Mouse (Mus musculus) mammary gland, adult 2 months (tissue): ENCODE results near the gene Zmpste24. TPM values are rescaled to one million over a fixed set of nuclear protein-coding genes. Genes with fewer than 3 reads are reported as not detected.

Experiments used
- polyA plus RNA-seq: library from polyadenylated mRNA; depleted of rRNA; stranded (reverse); fragments of >200 nt; gene quantifications from 2 replicates; pipeline ENCODE4 v1.2.3, GENCODE M21; 2012; ENCODE audit warnings: low replicate concordance; rRNA removed

Gene Zmpste24
- 15.7 and 27.5 TPM in 2 replicates for polyA plus RNA-seq

GRCm38 (mm10) chr4:121097650-121098378, at the start of gene Zmpste24:
Zmpste24 (minus strand) TSS chr4:121098241.

GRCm38 (mm10) chr4:121109126-121109525, 11.1 kb upstream of the Zmpste24 start, which contains the start of gene Tmco2:
Tmco2 (minus strand) TSS chr4:121109226.

GRCm38 (mm10) chr4:121039331-121040115, 58.5 kb downstream of the Zmpste24 start, which contains the start of gene Col9a2:
Col9a2 (plus strand) TSS chr4:121039385.

GRCm38 (mm10) chr4:121016928-121017657, 80.9 kb downstream of the Zmpste24 start, which contains the start of gene Smap2:
Smap2 (minus strand) TSS chr4:121017247.

Other genes starting within 250 kb of the Zmpste24 start
- gene Rims3, start 243.4 kb downstream of the Zmpste24 start, polyA plus RNA-seq: 0.76 and 1.0 TPM in 2 replicates
- gene Exo5, start 173.2 kb downstream of the Zmpste24 start, polyA plus RNA-seq: 3.0 and 4.6 TPM in 2 replicates
- gene Zfp69, start 146.5 kb downstream of the Zmpste24 start, polyA plus RNA-seq: 1.9 and 2.2 TPM in 2 replicates
- gene Smap2, start 81.0 kb downstream of the Zmpste24 start, polyA plus RNA-seq: 39.2 and 49.0 TPM in 2 replicates
- gene Col9a2, start 58.9 kb downstream of the Zmpste24 start, polyA plus RNA-seq: 1.3 and 3.6 TPM in 2 replicates
- gene Tmco2, start 11.0 kb upstream of the Zmpste24 start, polyA plus RNA-seq: not detected in 2 replicates
- gene Rlf, start 116.8 kb upstream of the Zmpste24 start, polyA plus RNA-seq: 2.1 and 4.0 TPM in 2 replicates
- not detected in 2 replicates for gene Gm12888, start 226.7 kb upstream of the Zmpste24 start, polyA plus RNA-seq